Mouse (Mus musculus): ENCODE data around the gene Pik3cg. TPM values are rescaled to one million over a fixed set of nuclear protein-coding genes. Genes with fewer than 3 reads are reported as not detected.
"Not testable (repeated sequence)": the region's sequence is repeated elsewhere in the genome, so short reads cannot be mapped to it uniquely, and the experiment has no call there.

Gene Pik3cg
- polyA plus RNA-seq (2016; fragmentation: Nextera tagmentation; extraction: Ambion mirVana) = 0.62 and 0.69 TPM in 2 replicates

- WGBS = 75% methylated on average over 22 of the region's 22 CpGs
- DNase-seq (ENCODE audit: extremely low spot score, low spot score) = no peak
- Histone ChIP-seq H3K27me3 (ENCODE audit: poor library complexity, severe bottlenecking) (no peaks in the 10 kb centered on the region), H3K9me3 (no peaks in the 10 kb centered on the region), H3K27ac (no peak within 1 kb of the TSS), H3K4me1 (peaks cover 23% of the 10 kb centered on the region), H3K36me3 (replicated peaks) (no peaks in the 10 kb centered on the region), H3K4me3 (no peak within 1 kb of the TSS)
These were observed at the start of gene Pik3cg for GRCm38 (mm10) chr12:32207948-32208891. Gene Pik3cg (minus strand): TSS chr12:32208659.

GRCm38 (mm10) chr12:32248483-32248882, 40.0 kb upstream of the Pik3cg start:
- no peak overlapping the region for H3K27ac ChIP-seq
- no peaks in the 10 kb centered on the region for H3K9me3 ChIP-seq
- no peaks in the 10 kb centered on the region for H3K4me1 ChIP-seq
- WGBS = 35% methylated on average over 2 of the region's 2 CpGs
- H3K4me3 ChIP-seq = no peak overlapping the region
- no peaks in the 10 kb centered on the region for H3K27me3 ChIP-seq (ENCODE audit: poor library complexity, severe bottlenecking)
- DNase-seq (ENCODE audit: extremely low spot score, low spot score) = no peak
- H3K36me3 ChIP-seq (replicated peaks) = no peaks in the 10 kb centered on the region

GRCm38 (mm10) chr12:32245566-32246233, 37.2 kb upstream of the Pik3cg start:
- DNase-seq (ENCODE audit: extremely low spot score, low spot score) = no peak
- WGBS = 76% methylated on average over 5 of the region's 5 CpGs
- Histone ChIP-seq H3K4me1 (no peaks in the 10 kb centered on the region), H3K27ac (no peak overlapping the region), H3K27me3 (ENCODE audit: poor library complexity, severe bottlenecking) (no peaks in the 10 kb centered on the region), H3K4me3 (no peak overlapping the region), H3K36me3 (replicated peaks) (no peaks in the 10 kb centered on the region), H3K9me3 (no peaks in the 10 kb centered on the region)

GRCm38 (mm10) chr12:32243586-32243985, 35.1 kb upstream of the Pik3cg start:
- Histone ChIP-seq H3K4me1 (no peaks in the 10 kb centered on the region), H3K4me3 (no peak overlapping the region)
- 80% methylated on average over 1 of the region's 1 CpGs for WGBS

GRCm38 (mm10) chr12:32239134-32239533, 30.7 kb upstream of the Pik3cg start:
- not testable (repeated sequence) for H3K36me3 ChIP-seq (replicated peaks); H3K9me3 ChIP-seq; H3K4me3 ChIP-seq; H3K27me3 ChIP-seq (ENCODE audit: poor library complexity, severe bottlenecking); H3K4me1 ChIP-seq; H3K27ac ChIP-seq; DNase-seq (ENCODE audit: extremely low spot score, low spot score)
- WGBS = 86% methylated on average over 3 of the region's 3 CpGs

More at GRCm38 (mm10) chr12:32243586-32243985, 35.1 kb upstream of the Pik3cg start:
- no peak for DNase-seq (ENCODE audit: extremely low spot score, low spot score)
- Histone ChIP-seq H3K9me3 (no peaks in the 10 kb centered on the region), H3K27ac (no peak overlapping the region), H3K27me3 (ENCODE audit: poor library complexity, severe bottlenecking) (no peaks in the 10 kb centered on the region), H3K36me3 (replicated peaks) (no peaks in the 10 kb centered on the region)

GRCm38 (mm10) chr12:32238433-32238832, 30.0 kb upstream of the Pik3cg start:
- Histone ChIP-seq H3K9me3 (no peaks in the 10 kb centered on the region), H3K4me3 (no peak overlapping the region), H3K27ac (no peak overlapping the region), H3K36me3 (replicated peaks) (no peaks in the 10 kb centered on the region), H3K4me1 (peaks cover 9% of the 10 kb centered on the region; the same call in 1 of the 2 replicates), H3K27me3 (ENCODE audit: poor library complexity, severe bottlenecking) (no peaks in the 10 kb centered on the region)
- DNase-seq (ENCODE audit: extremely low spot score, low spot score) = no peak
- 80% methylated on average over 5 of the region's 5 CpGs for WGBS

GRCm38 (mm10) chr12:32237839-32238238, 29.4 kb upstream of the Pik3cg start:
- DNase-seq (ENCODE audit: extremely low spot score, low spot score) = no peak
- Histone ChIP-seq H3K9me3 (no peaks in the 10 kb centered on the region), H3K36me3 (replicated peaks) (no peaks in the 10 kb centered on the region), H3K4me3 (no peak overlapping the region), H3K27ac (no peak overlapping the region), H3K4me1 (peaks cover 9% of the 10 kb centered on the region; the same call in 1 of the 2 replicates), H3K27me3 (ENCODE audit: poor library complexity, severe bottlenecking) (no peaks in the 10 kb centered on the region)
- 65% methylated on average over 5 of the region's 5 CpGs for WGBS

- H3K27me3 ChIP-seq (ENCODE audit: poor library complexity, severe bottlenecking) = no peaks in the 10 kb centered on the region
- 68% methylated on average over 1 of the region's 1 CpGs for WGBS
- H3K36me3 ChIP-seq (replicated peaks) = no peaks in the 10 kb centered on the region
- H3K9me3 ChIP-seq = no peaks in the 10 kb centered on the region
- peaks cover 9% of the 10 kb centered on the region; the same call in 1 of the 2 replicates for H3K4me1 ChIP-seq
- DNase-seq (ENCODE audit: extremely low spot score, low spot score) = no peak
- H3K4me3 ChIP-seq = no peak overlapping the region
- H3K27ac ChIP-seq = no peak overlapping the region
These were observed 28.7 kb upstream of the Pik3cg start for GRCm38 (mm10) chr12:32237139-32237538.

- H3K9me3 ChIP-seq = no peaks in the 10 kb centered on the region
- WGBS = 83% methylated on average over 3 of the region's 3 CpGs
These were observed 28.0 kb upstream of the Pik3cg start for GRCm38 (mm10) chr12:32236450-32236849.

GRCm38 (mm10) chr12:32233871-32234270, 25.4 kb upstream of the Pik3cg start:
- Histone ChIP-seq H3K27ac (no peak overlapping the region), H3K36me3 (replicated peaks) (no peaks in the 10 kb centered on the region), H3K9me3 (no peaks in the 10 kb centered on the region), H3K4me3 (no peak overlapping the region), H3K27me3 (ENCODE audit: poor library complexity, severe bottlenecking) (no peaks in the 10 kb centered on the region), H3K4me1 (peaks cover 24% of the 10 kb centered on the region)
- 88% methylated on average over 4 of the region's 4 CpGs for WGBS
- no peak for DNase-seq (ENCODE audit: extremely low spot score, low spot score)

More at GRCm38 (mm10) chr12:32236450-32236849, 28.0 kb upstream of the Pik3cg start:
- Histone ChIP-seq H3K27me3 (ENCODE audit: poor library complexity, severe bottlenecking) (no peaks in the 10 kb centered on the region), H3K36me3 (replicated peaks) (no peaks in the 10 kb centered on the region), H3K4me1 (peaks cover 10% of the 10 kb centered on the region; the same call in 1 of the 2 replicates), H3K4me3 (no peak overlapping the region), H3K27ac (no peak overlapping the region)
- no peak for DNase-seq (ENCODE audit: extremely low spot score, low spot score)

GRCm38 (mm10) chr12:32231398-32231797, 22.9 kb upstream of the Pik3cg start:
- H3K4me1 ChIP-seq = peaks cover 15% of the 10 kb centered on the region
- H3K36me3 ChIP-seq (replicated peaks) = no peaks in the 10 kb centered on the region
- DNase-seq (ENCODE audit: extremely low spot score, low spot score) = no peak
- H3K9me3 ChIP-seq = no peaks in the 10 kb centered on the region
- no peak overlapping the region for H3K4me3 ChIP-seq
- H3K27me3 ChIP-seq (ENCODE audit: poor library complexity, severe bottlenecking) = no peaks in the 10 kb centered on the region
- 90% methylated on average over 1 of the region's 1 CpGs for WGBS
- no peak overlapping the region for H3K27ac ChIP-seq

- H3K4me1 ChIP-seq = no peaks in the 10 kb centered on the region
- no peaks in the 10 kb centered on the region for H3K9me3 ChIP-seq
- no peak overlapping the region for H3K27ac ChIP-seq
- WGBS = 93% methylated on average over 1 of the region's 1 CpGs
- no peaks in the 10 kb centered on the region for H3K36me3 ChIP-seq (replicated peaks)
- H3K4me3 ChIP-seq = no peak overlapping the region
- DNase-seq (ENCODE audit: extremely low spot score, low spot score) = no peak
- no peaks in the 10 kb centered on the region for H3K27me3 ChIP-seq (ENCODE audit: poor library complexity, severe bottlenecking)
These were observed 15.2 kb upstream of the Pik3cg start for GRCm38 (mm10) chr12:32223629-32224028.
